Mouse (Mus musculus) gonadal fat pad, adult 2 months (tissue): Measurements from ENCODE around the gene Ttc19. TPM values are rescaled to one million over a fixed set of nuclear protein-coding genes. Genes with fewer than 3 reads are reported as not detected.
"Not testable (repeated sequence)": the region's sequence is repeated elsewhere in the genome, so short reads cannot be mapped to it uniquely, and the experiment has no call there.

Source experiments
- DNase-seq: peaks from one replicate; pipeline ENCODE4 v3.0.0-alpha.2; 2012; ENCODE audit warnings: low read depth
- polyA plus RNA-seq: library from polyadenylated mRNA; depleted of rRNA; stranded (reverse); fragments of >200 nt; gene quantifications from 2 replicates; pipeline ENCODE4 v1.2.3, GENCODE M21; 2012

Ttc19 gene
- polyA plus RNA-seq, 1 experiment: 9.4 TPM

DNA sequence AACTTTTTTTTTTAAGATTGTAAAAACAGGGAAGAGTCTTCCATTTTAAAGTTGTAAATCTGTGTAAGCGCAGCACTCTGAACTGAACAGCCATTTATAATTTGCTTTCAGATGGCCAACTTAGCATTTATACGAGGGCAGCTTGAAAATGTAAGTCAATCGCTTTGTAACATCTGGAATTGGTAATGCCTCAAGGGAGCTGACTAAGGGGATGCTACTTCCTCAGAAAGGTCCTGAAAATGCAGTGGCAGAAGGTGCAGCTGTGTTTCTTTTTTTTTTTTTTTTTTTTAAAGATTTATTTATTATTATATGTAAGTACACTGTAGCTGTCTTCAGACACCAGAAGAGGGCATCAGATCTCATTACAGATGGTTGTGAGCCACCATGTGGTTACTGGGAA, 2.7 kb downstream of the Ttc19 start:
- not testable (repeated sequence) for DNase-seq

DNA sequence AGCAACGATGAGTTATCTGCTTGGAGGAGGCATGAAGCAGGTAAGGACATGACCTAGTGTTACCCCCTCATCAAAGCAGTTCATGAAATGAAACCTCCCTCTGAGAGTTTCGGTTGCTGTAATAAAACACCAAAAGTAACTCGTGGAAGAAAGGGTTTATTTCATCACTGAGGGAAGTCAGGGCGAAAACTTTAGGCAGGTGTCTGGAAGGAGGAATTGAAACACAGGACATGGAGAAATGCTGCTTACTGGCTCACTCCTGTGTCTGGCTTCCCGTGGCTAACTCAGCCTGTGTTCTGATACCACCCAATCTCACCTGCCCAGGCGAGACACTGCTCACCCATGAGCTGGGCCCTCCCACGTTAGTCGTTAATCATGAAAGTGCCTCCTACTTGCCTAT, 3.7 kb downstream of the Ttc19 start:
- no peak for DNase-seq

DNA sequence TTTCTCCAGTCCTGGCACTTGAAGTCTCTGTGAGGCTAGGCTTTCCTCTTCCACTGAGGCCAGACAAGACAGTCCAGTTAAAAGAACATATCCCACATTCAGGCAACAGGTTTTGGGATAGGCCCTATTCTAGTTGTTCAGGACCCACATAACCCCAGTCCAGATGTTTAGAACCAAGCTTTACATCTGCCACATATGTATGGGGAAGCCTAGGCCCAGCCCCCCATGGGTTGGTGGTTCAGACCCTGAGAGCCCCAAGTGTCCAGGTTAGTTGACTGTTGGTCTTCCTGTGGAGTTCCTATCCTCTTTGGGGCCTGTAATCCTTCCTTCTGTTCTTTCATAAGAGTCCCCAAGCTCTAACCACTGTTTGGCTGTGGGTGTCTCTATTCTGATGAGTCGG, 6.4 kb downstream of the Ttc19 start:
- DNase-seq: no peak

DNA sequence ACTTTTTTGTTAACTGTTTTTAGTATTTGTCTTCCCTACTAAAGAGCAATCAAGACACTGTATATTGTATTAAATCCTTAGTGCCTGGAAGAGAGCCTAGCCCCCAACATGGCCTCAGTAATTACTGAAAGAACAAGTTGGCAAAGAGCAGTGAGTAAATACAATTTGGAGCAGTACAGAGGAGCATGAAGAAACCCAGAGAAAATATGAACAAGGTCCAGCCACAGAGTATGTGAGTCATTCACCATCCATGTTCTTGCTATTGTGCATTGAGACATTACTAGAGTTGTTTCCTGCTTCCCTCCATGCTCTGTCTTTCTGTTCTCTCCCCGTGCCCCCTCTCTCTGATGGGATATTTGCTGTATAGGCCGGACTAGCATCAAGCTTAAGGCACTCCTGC, 12.8 kb downstream of the Ttc19 start:
- DNase-seq: no peak

DNA sequence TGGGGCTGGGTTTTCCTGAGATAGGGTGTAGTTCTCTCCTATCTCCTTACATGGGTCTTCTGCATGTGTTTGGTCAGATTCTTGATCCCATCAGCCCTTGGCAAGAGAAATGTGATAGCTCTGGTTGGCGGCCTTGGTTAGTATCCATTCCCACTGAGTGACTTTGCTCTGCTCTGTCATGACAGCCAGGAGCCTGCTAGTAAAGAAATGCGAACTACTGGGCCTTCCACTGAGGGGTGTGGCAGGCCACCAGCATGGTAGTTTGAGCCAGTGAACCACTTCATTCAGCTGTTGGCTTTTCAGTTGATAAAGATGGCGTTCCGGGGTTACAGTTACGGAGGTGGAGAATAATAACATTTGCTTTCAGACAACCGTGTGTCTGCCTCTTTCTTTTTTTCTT, 17.6 kb downstream of the Ttc19 start:
- no peak for DNase-seq

DNA sequence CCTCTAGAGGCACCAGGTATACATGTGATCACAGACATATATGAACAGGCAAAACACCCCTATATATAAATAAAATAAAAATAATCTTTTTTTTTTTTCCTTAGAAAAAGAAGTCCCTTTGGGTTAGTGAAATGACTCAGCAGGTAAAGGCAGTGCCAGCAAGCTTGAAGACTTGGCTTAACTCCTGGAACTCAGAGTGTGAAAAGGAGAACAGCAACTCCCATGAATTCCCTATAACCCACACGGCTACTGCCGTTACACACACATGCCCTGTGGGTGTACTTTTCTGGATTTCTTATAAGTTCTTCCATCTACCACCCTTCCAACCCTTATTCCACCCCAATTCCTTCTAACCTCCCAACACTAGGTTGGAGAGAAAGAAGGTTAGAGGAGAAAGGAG, 24.6 kb downstream of the Ttc19 start:
- DNase-seq: no peak

DNA sequence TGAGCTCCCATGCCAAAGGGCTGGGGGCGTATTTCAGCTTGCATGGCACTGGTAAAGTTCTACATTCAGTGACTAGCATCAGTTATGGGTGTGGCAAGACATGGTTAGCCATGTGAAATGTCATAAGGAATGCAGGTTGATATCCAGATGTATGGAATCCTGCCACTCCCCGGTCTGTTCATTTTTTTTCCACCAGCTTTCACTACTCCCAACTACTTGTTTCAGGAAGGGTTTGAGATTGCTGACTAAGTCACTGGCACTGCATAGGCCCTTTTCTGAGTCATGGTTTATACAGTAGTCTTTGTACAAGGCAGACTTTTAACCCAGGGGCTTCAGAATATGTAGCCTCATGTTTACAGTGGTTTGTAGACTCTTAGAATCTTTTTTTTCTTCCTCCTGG, 28.0 kb downstream of the Ttc19 start:
- no peak for DNase-seq

DNA sequence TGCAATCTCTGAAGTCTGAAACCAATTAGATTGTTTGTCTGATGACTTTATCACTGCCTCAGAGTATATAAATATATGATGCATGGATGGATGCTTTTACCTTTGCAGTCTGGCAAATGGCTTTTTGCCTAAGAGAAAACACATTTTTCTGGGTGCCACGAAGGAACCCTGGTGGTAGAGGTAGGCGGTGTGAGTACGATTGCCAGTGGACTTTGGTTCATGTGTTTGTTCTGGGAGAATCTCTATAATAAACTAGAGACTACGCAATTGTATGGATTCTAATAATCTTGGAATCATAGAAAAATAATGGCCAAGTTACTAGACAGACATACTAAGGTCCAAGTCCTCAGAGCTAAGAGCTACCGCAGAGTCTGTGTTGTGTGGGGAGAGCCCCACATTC, 33.7 kb downstream of the Ttc19 start:
- no peak for DNase-seq

DNA sequence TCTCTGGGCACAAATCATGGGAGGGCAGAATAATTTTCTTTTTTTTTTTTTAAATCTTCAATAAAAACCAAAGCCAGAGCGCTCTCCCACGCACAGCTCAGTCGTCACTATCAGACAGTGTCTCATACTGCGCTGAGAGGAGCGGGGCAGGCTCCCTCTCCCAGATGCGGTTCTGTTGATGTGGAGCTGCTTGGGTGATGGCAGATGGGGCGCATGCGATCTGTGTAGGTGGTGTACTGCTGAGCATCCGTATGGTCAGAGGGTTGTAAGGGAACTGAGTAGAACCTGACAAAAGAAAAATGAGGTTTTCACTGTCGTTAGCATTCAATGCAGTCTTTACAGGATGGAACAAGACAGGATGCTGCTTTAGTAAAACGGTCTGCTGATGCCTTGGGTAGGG, 36.5 kb downstream of the Ttc19 start:
- DNase-seq: no peak

DNA sequence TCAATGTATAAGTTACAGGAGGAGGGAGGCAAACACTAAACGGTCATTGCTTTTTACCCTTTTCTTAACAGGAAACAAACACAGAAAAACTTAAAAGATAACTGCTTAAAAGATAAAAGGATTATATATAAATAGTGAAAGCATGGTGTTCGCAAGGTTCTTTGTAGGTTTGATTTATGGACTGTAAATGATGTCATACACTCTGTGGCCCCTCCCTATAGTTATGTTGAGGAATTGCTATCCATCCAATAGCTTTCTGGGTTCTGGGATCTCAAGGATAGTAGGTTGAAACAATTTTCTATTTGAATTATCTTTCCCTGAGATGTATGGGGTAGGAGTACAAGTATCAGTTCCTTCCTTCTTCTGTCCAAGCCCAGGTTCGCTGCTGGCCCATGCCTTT, 38.8 kb downstream of the Ttc19 start:
- DNase-seq: no peak

DNA sequence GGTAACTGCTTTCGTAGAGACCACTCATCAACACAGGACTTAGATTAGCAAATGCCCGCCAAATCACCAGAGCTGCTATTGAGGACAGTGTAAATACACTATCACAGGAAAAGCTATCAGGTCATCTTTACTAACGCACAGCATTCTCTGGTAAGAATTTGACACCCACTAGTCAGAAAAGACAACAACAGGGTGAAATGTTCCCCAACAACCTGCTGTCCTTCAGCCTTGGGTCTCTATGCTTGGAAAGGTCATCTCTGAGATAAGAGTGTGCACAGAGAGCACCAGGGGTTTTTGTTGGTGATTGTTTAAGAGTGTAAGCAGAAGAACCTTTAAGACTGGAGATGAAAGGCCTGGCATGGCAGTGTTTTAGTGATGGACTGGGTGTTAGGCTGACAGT, 42.4 kb downstream of the Ttc19 start:
- no peak for DNase-seq

DNA sequence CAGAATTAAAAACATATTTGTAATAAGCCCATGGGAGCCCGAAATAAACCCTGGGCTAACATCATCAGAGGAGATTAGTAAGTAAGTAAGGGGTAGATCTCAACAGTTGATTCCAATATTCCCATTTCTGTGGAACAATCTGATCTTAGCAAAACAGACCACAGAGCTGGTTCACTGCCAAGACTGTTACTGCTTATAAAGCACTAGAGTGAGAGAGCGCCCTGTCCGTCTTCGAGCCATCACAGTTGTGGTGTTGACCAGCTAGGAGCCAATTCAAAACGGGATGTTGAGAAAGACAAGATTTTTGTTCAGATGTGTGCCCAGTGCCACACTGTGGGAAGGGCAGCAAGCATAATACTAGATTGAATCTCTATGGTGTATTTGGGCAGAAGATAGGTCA, 49.9 kb downstream of the Ttc19 start:
- no peak for DNase-seq

DNA sequence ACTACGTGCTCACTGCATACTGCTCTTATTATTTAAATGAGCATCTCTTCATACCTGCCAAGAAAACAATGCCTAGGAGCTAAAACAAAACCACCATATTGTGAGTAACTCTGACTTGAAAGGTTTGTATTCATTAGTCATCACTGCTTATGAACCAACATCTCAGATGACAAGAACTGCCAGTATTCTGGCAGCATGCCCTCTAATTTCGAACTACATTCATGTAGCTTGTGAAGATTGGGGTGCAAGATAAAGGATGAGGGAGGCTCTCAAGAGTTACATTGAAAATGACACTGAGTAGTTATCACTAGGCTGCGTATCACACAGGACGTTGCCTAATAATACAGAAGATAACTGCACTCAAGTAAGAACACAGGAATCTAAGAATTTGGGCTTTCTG, 51.0 kb downstream of the Ttc19 start:
- DNase-seq: no peak

DNA sequence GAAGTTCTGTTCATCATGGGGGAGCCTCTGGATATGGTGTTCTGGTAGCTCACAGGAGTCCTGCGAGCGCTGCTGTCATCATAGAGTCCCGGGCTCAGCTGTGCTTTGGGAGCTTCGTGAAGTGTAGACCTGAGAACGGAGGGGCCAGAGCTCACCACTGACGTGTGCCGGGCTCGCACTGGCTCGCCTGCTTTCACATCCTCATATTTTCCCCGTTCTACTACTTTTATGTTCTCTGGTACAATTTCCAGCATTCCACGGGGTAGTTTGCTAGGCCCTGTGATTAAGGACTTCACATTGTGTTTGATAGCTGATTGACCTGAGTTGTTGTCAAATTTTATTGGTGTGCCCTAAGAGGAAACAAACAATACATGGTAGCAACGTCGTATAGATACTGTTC, 61.7 kb downstream of the Ttc19 start:
- DNase-seq: no peak

DNA sequence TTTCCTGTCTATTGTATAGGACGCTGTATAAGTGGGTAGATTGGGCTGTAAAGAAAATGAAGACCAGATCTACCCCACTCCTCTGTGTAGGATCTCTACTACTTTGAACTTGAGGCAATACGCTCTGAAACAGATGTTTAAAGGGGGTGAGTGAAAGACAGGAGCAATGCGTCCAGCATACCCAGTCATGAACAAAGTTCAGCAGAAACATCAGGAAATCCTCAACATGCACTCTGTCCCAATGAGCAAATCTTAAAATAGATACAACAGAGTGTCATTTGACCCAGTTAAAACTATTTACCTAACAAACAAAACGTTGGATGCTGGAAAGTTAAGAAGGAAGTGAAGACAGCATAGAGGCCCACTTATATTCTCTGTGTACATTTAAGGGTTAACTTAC, 70.7 kb downstream of the Ttc19 start:
- no peak for DNase-seq

DNA sequence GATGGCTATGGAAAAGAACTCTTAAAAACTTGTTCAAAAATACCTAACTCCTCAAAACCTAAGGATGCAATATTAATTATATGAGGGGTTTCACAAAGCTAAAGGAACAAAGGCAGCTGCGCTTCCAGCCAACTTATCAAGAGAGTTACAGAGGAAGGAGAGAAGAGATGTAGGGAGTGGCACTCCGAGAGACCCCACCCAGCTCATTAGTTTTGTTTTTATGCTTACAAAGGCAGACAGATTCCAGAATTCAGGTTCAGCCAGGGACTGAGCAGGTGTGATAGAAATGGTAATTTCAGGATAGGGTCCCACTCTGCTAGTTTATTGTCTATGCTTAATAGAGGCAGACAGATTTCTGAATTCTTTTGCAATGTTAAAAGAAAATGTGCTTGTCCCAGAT, 73.9 kb downstream of the Ttc19 start:
- no peak for DNase-seq

DNA sequence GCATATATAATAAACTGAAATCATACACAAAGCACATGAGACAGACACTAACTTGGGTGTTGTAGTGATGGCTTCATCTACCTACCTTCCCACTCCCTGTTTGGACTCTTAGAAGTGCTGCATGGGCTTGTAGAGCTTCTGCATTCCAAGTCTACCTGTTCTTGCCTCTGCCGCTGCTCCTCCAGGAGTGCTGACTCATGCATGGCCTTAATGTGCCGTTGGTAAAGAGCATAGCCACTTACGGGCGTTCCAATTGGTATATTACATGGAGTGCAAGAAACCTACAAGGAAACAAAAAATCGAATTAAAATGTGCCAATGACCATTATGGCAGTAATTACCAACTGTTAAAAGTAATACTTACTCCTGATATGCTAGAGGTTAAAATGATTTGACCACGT, 85.6 kb downstream of the Ttc19 start:
- no peak for DNase-seq

DNA sequence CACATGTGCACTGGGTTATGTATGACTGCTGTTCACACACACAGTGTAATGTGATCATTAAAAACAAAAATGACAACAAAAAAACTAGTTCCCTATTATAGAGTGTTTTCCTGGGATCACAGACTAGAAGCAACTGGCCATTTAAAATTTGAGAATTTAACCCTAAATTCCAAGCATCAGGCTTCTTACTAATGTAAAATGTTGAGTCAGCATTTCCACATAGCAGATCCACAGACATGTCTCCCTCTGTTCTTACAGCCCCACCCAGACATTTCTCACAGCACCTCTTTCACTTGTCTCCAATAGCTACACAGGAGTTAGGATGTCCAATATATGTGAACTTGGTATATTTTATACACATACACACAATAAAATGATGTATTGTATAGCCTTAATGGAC, 88.7 kb downstream of the Ttc19 start:
- no peak for DNase-seq

DNA sequence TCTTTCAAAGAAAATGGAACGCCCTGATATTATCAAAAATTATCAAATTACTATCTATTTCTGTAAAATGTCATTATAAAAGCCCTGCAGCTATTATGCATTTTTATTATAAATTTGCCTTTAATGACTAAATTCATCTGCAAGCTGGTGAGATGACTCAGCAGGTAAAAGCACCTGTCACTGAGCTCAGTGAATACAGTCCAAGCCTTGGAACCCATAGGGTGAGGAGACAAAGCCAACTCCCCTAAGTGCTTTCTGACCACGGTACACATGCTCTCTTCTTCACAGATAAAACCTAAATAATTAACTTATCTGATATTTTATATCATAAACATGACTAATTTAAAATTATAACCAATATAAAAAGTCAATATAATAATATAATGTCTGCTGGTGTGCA, 90.5 kb downstream of the Ttc19 start:
- DNase-seq: no peak

DNA sequence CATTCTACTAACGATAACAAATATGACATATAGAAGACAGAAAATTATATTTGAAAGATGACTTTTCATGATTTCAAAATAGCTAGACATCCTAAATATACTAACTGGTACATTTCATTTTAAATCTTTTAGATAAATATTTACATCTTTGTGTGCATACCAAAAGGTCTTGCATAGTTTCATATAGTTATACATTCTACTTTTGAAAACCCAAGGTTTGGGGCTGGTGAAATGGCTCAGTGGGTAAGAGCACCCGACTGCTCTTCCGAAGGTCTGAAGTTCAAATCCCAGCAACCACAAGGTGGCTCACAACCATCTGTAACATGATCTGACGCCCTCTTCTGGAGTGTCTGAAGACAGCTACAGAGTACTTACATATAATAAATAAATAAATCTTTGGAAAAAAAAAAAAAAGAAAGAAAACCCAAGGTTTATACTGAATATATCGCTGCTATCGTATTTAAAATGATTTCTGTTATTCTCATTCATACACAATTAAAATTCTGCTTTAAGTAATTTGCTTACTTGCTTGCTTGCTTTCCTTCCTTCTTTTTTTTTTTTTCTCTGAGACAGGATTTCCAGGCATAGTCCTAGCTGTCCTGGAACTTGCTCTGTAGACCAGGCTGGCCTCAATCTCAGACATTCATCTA, 96.1 kb downstream of the Ttc19 start:
- DNase-seq: not testable (repeated sequence)
